Mouse (Mus musculus): Measurements from ENCODE around the gene Cenps. TPM values are rescaled to one million over a fixed set of nuclear protein-coding genes. Genes with fewer than 3 reads are reported as not detected.
A peak's percentile ranks its signal among the peaks of the same experiment; 100 is the strongest.

Gene Cenps
- polyA plus RNA-seq, 1 experiment from 2014 or later = 4.9 TPM

DNA sequence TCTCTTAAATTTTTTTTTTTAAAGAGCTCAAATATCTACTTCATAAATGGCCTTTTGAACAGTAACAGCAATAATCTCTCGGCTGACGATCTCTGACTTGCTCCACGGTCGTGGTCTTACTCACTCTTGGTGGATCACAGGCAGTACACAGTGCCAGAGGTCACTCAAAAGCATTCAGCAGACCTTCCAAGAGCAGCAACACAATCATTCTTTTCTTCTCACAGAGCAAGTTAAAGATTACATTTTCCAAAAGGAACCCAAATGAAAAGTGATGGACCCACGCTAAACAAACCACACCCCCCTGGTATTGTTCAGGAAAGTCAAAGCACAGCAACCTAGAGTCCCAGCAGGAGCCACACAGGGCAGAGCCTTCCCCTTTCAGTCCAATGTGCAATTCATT is 39.6 kb upstream of the Cenps start:
- Histone ChIP-seq H3K9ac (replicated peaks; ENCODE audit: low read depth) (no peak overlapping the region), H3K36me3 (ENCODE audit: insufficient read depth, low read length) (peaks cover 4% of the 10 kb centered on the region; the same call in 1 of the 2 replicates), H3K9me3 (ENCODE audit: low read length) (no peaks in the 10 kb centered on the region), H3K27me3 (replicated peaks; ENCODE audit: insufficient read depth, low read length) (no peaks in the 10 kb centered on the region), H3K4me3 (ENCODE audit: low read depth, low read length) (no peak overlapping the region), H3K27ac (ENCODE audit: low read length) (no peak overlapping the region), H3K4me1 (ENCODE audit: insufficient read depth, low read depth, low read length) (0 out of 2 replicates have a peak, but pooled peaks cover 3% of the 10 kb centered on the region), H3K4me2 (replicated peaks; ENCODE audit: low read depth, low read length) (no peak overlapping the region)
- ATAC-seq = no peak
- peak; percentile 54 for DNase-seq (ENCODE audit: low spot score)
- WGBS = 39% methylated on average over 5 of the region's 5 CpGs
- TF ChIP-seq CTCF (IDR thresholded peaks at IDR 0.05) (no peak), EP300 (IDR thresholded peaks at IDR 0.05) (no peak)

DNA sequence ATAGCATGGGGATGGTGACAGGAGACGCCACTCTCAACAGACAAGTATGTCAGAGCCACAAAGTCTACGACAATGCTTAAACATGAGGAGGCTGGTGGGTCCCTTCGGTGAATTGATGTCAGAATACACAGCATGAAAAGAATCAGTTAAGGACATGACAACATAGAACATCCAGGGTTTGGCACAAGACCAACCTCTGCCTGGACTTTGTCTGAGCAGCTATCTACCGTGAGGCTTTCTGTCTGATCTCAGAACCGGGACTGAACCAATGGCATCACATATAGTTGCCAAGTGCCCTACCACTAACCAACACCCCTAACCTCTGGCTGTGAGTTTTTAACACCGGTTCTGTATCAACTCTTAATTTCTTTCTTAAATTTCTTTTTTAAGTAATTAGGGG is 39.2 kb upstream of the Cenps start:
- ATAC-seq (no peak), DNase-seq (ENCODE audit: low spot score) (no peak)
- TF ChIP-seq CTCF (IDR thresholded peaks at IDR 0.05) = no peak
- Histone ChIP-seq H3K27ac (ENCODE audit: low read length) (no peak overlapping the region), H3K4me2 (replicated peaks; ENCODE audit: low read depth, low read length) (no peak overlapping the region), H3K27me3 (replicated peaks; ENCODE audit: insufficient read depth, low read length) (no peaks in the 10 kb centered on the region), H3K4me3 (ENCODE audit: low read depth, low read length) (no peak overlapping the region), H3K4me1 (ENCODE audit: insufficient read depth, low read depth, low read length) (0 out of 2 replicates have a peak, but pooled peaks cover 3% of the 10 kb centered on the region), H3K9me3 (ENCODE audit: low read length) (no peaks in the 10 kb centered on the region), H3K9ac (replicated peaks; ENCODE audit: low read depth) (no peak overlapping the region), H3K36me3 (ENCODE audit: insufficient read depth, low read length) (0 out of 2 replicates have a peak, but pooled peaks cover under 1% of the 10 kb centered on the region)
- 70% methylated on average over 6 of the region's 6 CpGs for WGBS

DNA sequence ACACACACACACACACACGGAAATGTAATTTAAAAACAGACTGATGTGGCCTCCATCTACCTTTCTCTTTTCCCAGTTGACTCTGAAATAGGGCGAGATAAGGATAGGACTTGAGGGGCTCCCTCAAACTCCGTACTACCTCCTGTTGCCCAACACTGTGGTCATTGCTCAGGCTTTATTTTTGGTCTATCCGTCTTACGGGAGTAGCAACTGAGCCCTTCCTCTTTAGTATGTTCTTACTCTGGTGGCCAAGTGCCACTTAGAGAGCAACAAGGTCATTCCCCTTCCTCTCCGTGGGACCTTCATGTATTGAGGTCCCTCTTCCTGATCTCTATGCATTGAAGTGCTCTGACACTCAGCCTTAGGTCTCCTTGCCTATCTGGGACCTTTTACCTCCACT is 36.2 kb upstream of the Cenps start:
- no peaks in the 10 kb centered on the region for H3K9me3 ChIP-seq (ENCODE audit: low read length)
- H3K27me3 ChIP-seq (replicated peaks; ENCODE audit: insufficient read depth, low read length) = no peaks in the 10 kb centered on the region
- DNase-seq (ENCODE audit: low spot score) (peak; percentile 49), ATAC-seq (no peak)
- H3K36me3 ChIP-seq (ENCODE audit: insufficient read depth, low read length) = no peaks in the 10 kb centered on the region
- H3K9ac ChIP-seq (replicated peaks; ENCODE audit: low read depth) = no peak overlapping the region
- H3K4me2 ChIP-seq (replicated peaks; ENCODE audit: low read depth, low read length) = no peak overlapping the region
- H3K4me3 ChIP-seq (ENCODE audit: low read depth, low read length) = no peak overlapping the region
- H3K27ac ChIP-seq (ENCODE audit: low read length) = 0 out of 2 replicates have a peak overlapping the region, but pooled peaks have one; percentile 84
- WGBS = 50% methylated on average over 6 of the region's 6 CpGs
- H3K4me1 ChIP-seq (ENCODE audit: insufficient read depth, low read depth, low read length) = 0 out of 2 replicates have a peak, but pooled peaks cover 6% of the 10 kb centered on the region
- TF ChIP-seq CTCF (IDR thresholded peaks at IDR 0.05) = no peak
- TF ChIP-seq EP300 (IDR thresholded peaks at IDR 0.05) = no peak

DNA sequence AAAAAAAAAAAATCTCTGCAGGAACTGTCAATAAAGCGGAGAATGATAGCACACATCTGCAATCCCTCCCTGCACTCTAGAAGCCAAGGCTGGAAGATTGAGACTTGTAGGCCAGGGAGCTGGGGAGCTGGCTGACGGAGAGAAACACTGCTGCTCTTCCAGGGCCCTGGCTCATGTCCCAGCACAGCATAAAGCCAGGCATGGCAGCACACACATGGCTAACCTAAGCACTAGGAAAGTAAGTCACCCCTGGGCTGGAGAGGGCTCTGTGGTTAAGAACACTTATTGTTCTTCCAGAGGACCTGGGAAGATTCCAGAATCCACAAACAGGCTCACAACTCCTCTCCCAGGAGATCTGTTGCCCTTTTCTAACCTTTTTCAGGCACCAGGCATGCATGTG is 35.2 kb upstream of the Cenps start:
- 0 out of 2 replicates have a peak, but pooled peaks cover 6% of the 10 kb centered on the region for H3K4me1 ChIP-seq (ENCODE audit: insufficient read depth, low read depth, low read length)
- no peaks in the 10 kb centered on the region for H3K9me3 ChIP-seq (ENCODE audit: low read length)
- no peaks in the 10 kb centered on the region for H3K36me3 ChIP-seq (ENCODE audit: insufficient read depth, low read length)
- no peak for TF ChIP-seq EP300 (IDR thresholded peaks at IDR 0.05)
- no peaks in the 10 kb centered on the region for H3K27me3 ChIP-seq (replicated peaks; ENCODE audit: insufficient read depth, low read length)
- H3K9ac ChIP-seq (replicated peaks; ENCODE audit: low read depth) = no peak overlapping the region
- H3K4me3 ChIP-seq (ENCODE audit: low read depth, low read length) = no peak overlapping the region
- WGBS = 34% methylated on average over 2 of the region's 2 CpGs
- ATAC-seq (peak; percentile 34), DNase-seq (ENCODE audit: low spot score) (peak; percentile 78)
- no peak overlapping the region for H3K4me2 ChIP-seq (replicated peaks; ENCODE audit: low read depth, low read length)
- peak overlapping the region; percentile 84 for H3K27ac ChIP-seq (ENCODE audit: low read length)

DNA sequence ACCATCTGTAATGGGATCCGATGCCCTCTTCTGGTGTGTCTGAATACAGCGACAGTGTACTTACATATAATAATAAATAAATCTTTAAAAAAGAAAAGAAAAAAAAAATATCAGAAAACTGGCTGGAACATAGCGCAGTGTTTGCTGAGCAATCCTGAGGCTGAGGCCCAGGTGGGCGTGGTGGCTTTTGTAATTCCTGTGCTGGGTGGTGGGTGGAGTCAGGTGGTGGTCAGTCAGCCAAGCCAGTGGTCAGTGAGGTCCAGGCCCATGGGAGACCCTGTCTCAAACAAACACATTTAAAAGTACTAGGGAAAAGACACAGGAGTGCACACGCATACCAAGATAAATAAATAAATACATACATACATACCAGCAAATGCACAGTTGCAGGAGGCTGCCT is 34.7 kb upstream of the Cenps start:
- peak; percentile 52 for DNase-seq (ENCODE audit: low spot score)
- no peak for TF ChIP-seq CTCF (IDR thresholded peaks at IDR 0.05)
- TF ChIP-seq EP300 (IDR thresholded peaks at IDR 0.05) = no peak
- Histone ChIP-seq H3K36me3 (ENCODE audit: insufficient read depth, low read length) (no peaks in the 10 kb centered on the region), H3K4me1 (ENCODE audit: insufficient read depth, low read depth, low read length) (0 out of 2 replicates have a peak, but pooled peaks cover 6% of the 10 kb centered on the region), H3K9ac (replicated peaks; ENCODE audit: low read depth) (no peak overlapping the region), H3K27me3 (replicated peaks; ENCODE audit: insufficient read depth, low read length) (no peaks in the 10 kb centered on the region), H3K4me3 (ENCODE audit: low read depth, low read length) (no peak overlapping the region), H3K27ac (ENCODE audit: low read length) (peak overlapping the region; percentile 84), H3K9me3 (ENCODE audit: low read length) (no peaks in the 10 kb centered on the region), H3K4me2 (replicated peaks; ENCODE audit: low read depth, low read length) (no peak overlapping the region)
- WGBS = 69% methylated on average over 5 of the region's 5 CpGs
- no peak for ATAC-seq

DNA sequence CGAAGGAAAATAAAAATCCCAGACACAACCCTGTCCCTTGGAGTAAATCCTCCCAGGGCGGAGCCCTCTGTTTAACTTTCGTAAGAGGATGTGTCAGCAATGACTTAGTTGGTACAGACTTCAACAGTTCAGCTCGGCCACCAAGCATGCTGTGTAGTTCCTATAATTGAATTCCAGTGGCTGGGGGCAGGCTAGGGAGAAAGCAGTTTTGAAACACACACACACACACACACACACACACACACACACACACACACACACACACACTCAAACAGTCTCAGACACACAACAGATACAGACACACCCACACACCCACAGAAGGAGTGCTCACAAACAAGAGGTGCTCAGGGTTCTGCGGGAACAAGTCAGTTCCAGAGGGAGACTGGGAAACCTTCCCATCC is 34.2 kb upstream of the Cenps start:
- TF ChIP-seq CTCF (IDR thresholded peaks at IDR 0.05) (no peak; the same call in 1 of the 2 replicates), EP300 (IDR thresholded peaks at IDR 0.05) (peak; percentile 28; the same call in 1 of the 2 replicates)
- Histone ChIP-seq H3K27ac (ENCODE audit: low read length) (peak overlapping the region; percentile 84), H3K9me3 (ENCODE audit: low read length) (no peaks in the 10 kb centered on the region), H3K36me3 (ENCODE audit: insufficient read depth, low read length) (no peaks in the 10 kb centered on the region), H3K9ac (replicated peaks; ENCODE audit: low read depth) (no peak overlapping the region), H3K4me3 (ENCODE audit: low read depth, low read length) (no peak overlapping the region), H3K4me2 (replicated peaks; ENCODE audit: low read depth, low read length) (no peak overlapping the region), H3K27me3 (replicated peaks; ENCODE audit: insufficient read depth, low read length) (no peaks in the 10 kb centered on the region), H3K4me1 (ENCODE audit: insufficient read depth, low read depth, low read length) (0 out of 2 replicates have a peak, but pooled peaks cover 6% of the 10 kb centered on the region)
- WGBS = 26% methylated on average over 5 of the region's 5 CpGs
- DNase-seq (ENCODE audit: low spot score) (peak; percentile 91), ATAC-seq (peak; percentile 46)

Measured in lung, postnatal 0 days (tissue).